Comparison of ENCODE assay signal across 12 mouse cellular contexts in genomic region chr6:33709340-33709739, GRCm38 (mm10).
"Had no signal": no experiment of that assay in that cellular context is flagged by ENCODE, and none has a peak within 500 bp of the region (broad histone marks: within the 10 kb centered on the region; RNA-seq: fewer than 3 reads in every experiment).

No protein-coding gene starts in this region.

- DNase-seq: kidney, adult 8-10 months; kidney, postnatal 25 days; lung, postnatal 10 days; right cerebral cortex, postnatal 25 days; thymus, postnatal 36 days had no signal

- H3K27me3 ChIP-seq: liver, embryonic 12.5 days; megakaryocyte, embryonic 14.5 days had no signal

- H3K4me3 ChIP-seq: left cerebral cortex, adult 2 months; limb, embryonic 10.5 days; liver, embryonic 12.5 days; megakaryocyte, embryonic 14.5 days had no signal

- H3K9ac ChIP-seq: liver, embryonic 12.5 days had no signal

- ATAC-seq: intestine, postnatal 0 days; liver, embryonic 12.5 days had no signal

- H3K9me3 ChIP-seq: limb, embryonic 10.5 days; liver, embryonic 12.5 days; megakaryocyte, embryonic 14.5 days had no signal

- H3K4me2 ChIP-seq: liver, embryonic 12.5 days; midbrain, embryonic 11.5 days had no signal

- H3K36me3 ChIP-seq: limb, embryonic 10.5 days; liver, embryonic 12.5 days had no signal

- H3K27ac ChIP-seq: left cerebral cortex, adult 2 months; limb, embryonic 10.5 days; liver, embryonic 12.5 days; macrophage had no signal

- H3K4me1 ChIP-seq: liver, embryonic 12.5 days; megakaryocyte, embryonic 14.5 days had no signal
